Mouse (Mus musculus): ENCODE data around the gene Mup14. TPM values are rescaled to one million over a fixed set of nuclear protein-coding genes. Genes with fewer than 3 reads are reported as not detected.
"Not testable (repeated sequence)": the region's sequence is repeated elsewhere in the genome, so short reads cannot be mapped to it uniquely, and the experiment has no call there.

The Mup14 gene
- not detected in 2 replicates for polyA plus RNA-seq (2015; fragmentation: Nextera tagmentation; extraction: Ambion mirVana)

DNA sequence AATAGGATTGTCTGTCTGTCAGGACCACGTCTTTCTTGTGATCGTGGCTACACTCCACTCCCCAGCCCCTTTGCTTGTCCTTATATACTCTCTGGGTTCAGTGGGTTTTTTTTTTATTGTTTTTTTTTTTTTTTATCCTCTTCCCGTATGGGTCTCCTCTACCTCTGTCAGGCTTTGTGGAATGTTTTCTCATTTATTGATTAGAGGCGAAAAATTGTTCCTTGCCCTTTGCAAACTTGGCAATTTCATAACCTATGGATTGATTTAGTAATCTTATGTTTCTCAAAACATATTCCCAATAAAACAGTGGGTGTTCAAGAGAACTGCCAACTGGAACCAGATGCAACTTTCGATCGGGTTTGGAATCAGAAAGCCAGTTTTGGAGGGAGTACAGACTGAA lies at the start of gene Mup14:
Gene Mup14, minus strand, starts transcription at position 101 of the 400 bp plus-strand sequence.
- H3K27me3 ChIP-seq; H3K4me2 ChIP-seq; H3K4me1 ChIP-seq (replicated peaks); ATAC-seq (ENCODE audit: low FRiP score, low read depth); H3K36me3 ChIP-seq; H3K9ac ChIP-seq; H3K9me3 ChIP-seq; H3K4me3 ChIP-seq; H3K27ac ChIP-seq (replicated peaks): not testable (repeated sequence)
- WGBS, result 91% methylated on average over 5 of the region's 6 CpGs

DNA sequence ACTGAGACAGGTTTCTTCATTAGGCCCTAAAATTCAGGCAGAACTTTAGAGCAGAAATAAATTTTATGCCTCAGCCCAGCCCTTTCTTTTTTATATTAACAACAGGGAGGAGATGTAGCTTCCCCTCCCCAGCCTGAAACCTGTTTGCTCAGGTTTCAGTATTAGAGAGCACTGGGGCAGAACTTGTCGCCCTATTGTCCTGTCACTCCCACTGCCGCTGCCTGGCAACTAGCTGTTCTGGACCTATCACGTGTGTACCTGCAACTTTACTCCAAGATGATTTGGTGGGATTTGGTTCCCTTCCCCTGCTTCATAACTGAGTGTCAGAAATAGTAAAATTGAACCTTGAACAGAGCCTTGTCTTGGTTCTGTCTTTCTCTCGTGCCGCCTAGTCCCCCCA lies 34.3 kb upstream of the Mup14 start:
- H3K9ac ChIP-seq; H3K9me3 ChIP-seq; H3K36me3 ChIP-seq; H3K4me3 ChIP-seq; H3K27ac ChIP-seq (replicated peaks); H3K4me2 ChIP-seq; H3K27me3 ChIP-seq; H3K4me1 ChIP-seq (replicated peaks); ATAC-seq (ENCODE audit: low FRiP score, low read depth): not testable (repeated sequence)
- WGBS, result 69% methylated on average over 3 of the region's 5 CpGs

Other genes with a start within 250 kb of the Mup14 start
- gene Mup13, start 75.7 kb downstream of the Mup14 start, polyA plus RNA-seq (2015; fragmentation: Nextera tagmentation; extraction: Ambion mirVana), result not detected in 2 replicates
- not detected in 2 replicates for gene Mup15, start 135.7 kb upstream of the Mup14 start, polyA plus RNA-seq (2015; fragmentation: Nextera tagmentation; extraction: Ambion mirVana)
- not detected in 2 replicates for gene Mup16, start 215.5 kb upstream of the Mup14 start, polyA plus RNA-seq (2015; fragmentation: Nextera tagmentation; extraction: Ambion mirVana)